Mouse (Mus musculus) cerebellum, postnatal 4 days (tissue): ENCODE data around the gene Gab2.

Source experiments
- DNase-seq, 2 experiments: peaks; one replicate each; pipeline ENCODE4 v3.0.0; 2022; ENCODE audit warnings: low spot score in 2 of 2, mixed read lengths in 1 of 2

Gab2 gene

GRCm38 (mm10) chr7:97315656-97316055 is 234.3 kb downstream of the Gab2 start:
- peak in 1 of 2 experiments; percentile 8 for DNase-seq

- DNase-seq = no peak
Measured at GRCm38 (mm10) chr7:97317706-97318105, 236.3 kb downstream of the Gab2 start.

GRCm38 (mm10) chr7:97324342-97324741 is 243.0 kb downstream of the Gab2 start:
- no peak for DNase-seq

GRCm38 (mm10) chr7:97325156-97325985 is 244.0 kb downstream of the Gab2 start:
- peak in 1 of 2 experiments; percentile 29 for DNase-seq

- DNase-seq = no peak
Measured at GRCm38 (mm10) chr7:97327376-97327775, 246.0 kb downstream of the Gab2 start.

GRCm38 (mm10) chr7:97328891-97329588 is 247.7 kb downstream of the Gab2 start:
- no peak for DNase-seq

GRCm38 (mm10) chr7:97329676-97330075 is 248.3 kb downstream of the Gab2 start:
- no peak for DNase-seq

- no peak for DNase-seq
Measured at GRCm38 (mm10) chr7:97330931-97331645, 249.7 kb downstream of the Gab2 start.

GRCm38 (mm10) chr7:97331726-97332666 is 250.6 kb downstream of the Gab2 start, which contains the start of the genes Usp35 and Kctd21:
Gene Usp35 (minus strand): TSS chr7:97332020.
Gene Kctd21 (plus strand): TSS chr7:97332327.
- DNase-seq = peak; percentile 92 to 94

GRCm38 (mm10) chr7:97332667-97333041 is 251.3 kb downstream of the Gab2 start:
- no peak for DNase-seq

GRCm38 (mm10) chr7:97333113-97333898 is 251.9 kb downstream of the Gab2 start:
- no peak for DNase-seq

GRCm38 (mm10) chr7:97334406-97334805 is 253.0 kb downstream of the Gab2 start:
- no peak for DNase-seq

- no peak for DNase-seq
Measured at GRCm38 (mm10) chr7:97336678-97337077, 255.3 kb downstream of the Gab2 start.

GRCm38 (mm10) chr7:97338593-97338992 is 257.2 kb downstream of the Gab2 start:
- DNase-seq = no peak

- no peak for DNase-seq
Measured at GRCm38 (mm10) chr7:97339623-97340022, 258.2 kb downstream of the Gab2 start.

- DNase-seq = no peak
Measured at GRCm38 (mm10) chr7:97340907-97341849, 259.8 kb downstream of the Gab2 start.

- DNase-seq = no peak
Measured at GRCm38 (mm10) chr7:97342961-97343360, 261.6 kb downstream of the Gab2 start.

- DNase-seq = no peak
Measured at GRCm38 (mm10) chr7:97344655-97345054, 263.3 kb downstream of the Gab2 start.

- DNase-seq = peak in 1 of 2 experiments; percentile 48
Measured at GRCm38 (mm10) chr7:97345229-97345871, 264.0 kb downstream of the Gab2 start.
